Mouse (Mus musculus): ENCODE data around the gene Taar8b. TPM values are rescaled to one million over a fixed set of nuclear protein-coding genes. Genes with fewer than 3 reads are reported as not detected.
A peak's percentile ranks its signal among the peaks of the same experiment; 100 is the strongest.
"Not testable (repeated sequence)": the region's sequence is repeated elsewhere in the genome, so short reads cannot be mapped to it uniquely, and the experiment has no call there.

The Taar8b gene
- polyA plus RNA-seq (2015; fragmentation: Nextera tagmentation; extraction: Ambion mirVana) = not detected in 2 replicates

DNA sequence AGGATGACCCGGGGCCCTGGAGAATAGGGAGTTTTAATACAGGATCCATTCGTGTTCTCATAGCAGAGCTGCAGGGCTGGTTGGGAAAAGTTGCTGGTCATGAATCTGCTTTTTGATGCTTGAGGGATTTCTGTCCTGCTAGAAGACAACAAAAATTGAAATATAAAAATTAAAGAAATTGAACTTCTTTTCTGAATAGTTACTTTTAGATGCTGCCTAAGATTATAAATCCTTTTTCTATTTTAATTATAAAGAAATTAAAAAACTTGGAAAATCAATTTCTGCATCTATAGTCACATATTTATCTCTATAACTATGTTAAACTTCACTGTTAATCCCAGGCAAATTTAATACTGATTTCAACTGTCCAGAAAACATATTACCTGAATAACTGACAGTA is at the start of gene Taar8b:
Gene Taar8b (minus strand): TSS at position 101 of the 400 bp plus-strand sequence.
- no peak within 1 kb of the TSS for H3K9ac ChIP-seq (ENCODE audit: low read length)
- no peak within 1 kb of the TSS for H3K27ac ChIP-seq (ENCODE audit: low read length)
- WGBS = 49% methylated on average over 2 of the region's 2 CpGs
- ATAC-seq (replicated peaks; ENCODE audit: extremely low read depth, insufficient read depth, low FRiP score) = no peak
- no peaks in the 10 kb centered on the region for H3K4me1 ChIP-seq (ENCODE audit: control insufficient read depth, insufficient read depth, low read length)
- H3K27me3 ChIP-seq (ENCODE audit: control insufficient read depth, insufficient read depth, low read length) = no peaks in the 10 kb centered on the region
- H3K4me3 ChIP-seq (ENCODE audit: low read length) = no peak within 1 kb of the TSS
- H3K4me2 ChIP-seq (ENCODE audit: low read depth, low read length) = no peak within 1 kb of the TSS
- no peaks in the 10 kb centered on the region for H3K9me3 ChIP-seq (replicated peaks; ENCODE audit: control insufficient read depth, low read length)
- H3K36me3 ChIP-seq (ENCODE audit: control insufficient read depth, insufficient read depth) = no peaks in the 10 kb centered on the region

DNA sequence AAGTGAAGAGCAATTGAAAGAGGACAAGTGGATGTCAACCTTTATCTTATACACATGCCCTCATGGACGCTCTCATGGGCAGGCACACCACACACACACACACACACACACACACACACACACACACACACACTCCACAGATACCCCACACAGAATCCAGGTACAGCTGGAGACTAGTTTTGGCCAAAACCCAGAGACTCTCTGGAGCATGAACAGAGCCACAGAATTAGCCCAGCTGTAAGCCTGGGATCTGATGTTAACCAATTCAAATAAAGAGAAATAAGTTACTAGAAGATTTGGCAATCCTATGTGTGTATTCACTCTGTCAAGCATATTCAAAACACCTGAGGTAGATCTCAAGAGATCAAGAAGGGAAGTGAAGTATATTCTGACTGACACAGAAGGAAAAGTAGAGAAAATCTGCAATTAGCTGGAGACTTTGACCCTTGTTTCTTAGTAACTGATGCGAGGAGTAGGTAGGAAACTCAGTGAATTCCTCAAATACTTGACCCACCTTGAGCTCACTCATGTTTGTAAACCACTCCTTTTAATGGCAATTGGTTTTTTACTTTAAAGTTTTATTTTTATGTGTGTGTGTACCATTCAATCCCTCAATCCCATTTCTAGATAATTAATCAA is 46.6 kb upstream of the Taar8b start:
- Histone ChIP-seq H3K27ac (ENCODE audit: low read length) (no peak overlapping the region), H3K27me3 (ENCODE audit: control insufficient read depth, insufficient read depth, low read length) (no peaks in the 10 kb centered on the region), H3K4me3 (ENCODE audit: low read length) (no peak overlapping the region), H3K36me3 (ENCODE audit: control insufficient read depth, insufficient read depth) (no peaks in the 10 kb centered on the region), H3K9ac (ENCODE audit: low read length) (no peak overlapping the region), H3K4me1 (ENCODE audit: control insufficient read depth, insufficient read depth, low read length) (no peaks in the 10 kb centered on the region), H3K4me2 (ENCODE audit: low read depth, low read length) (no peak overlapping the region), H3K9me3 (replicated peaks; ENCODE audit: control insufficient read depth, low read length) (no peaks in the 10 kb centered on the region)
- no peak for ATAC-seq (replicated peaks; ENCODE audit: extremely low read depth, insufficient read depth, low FRiP score)
- WGBS = 56% methylated on average over 2 of the region's 2 CpGs

- H3K27me3 ChIP-seq (ENCODE audit: control insufficient read depth, insufficient read depth, low read length) = no peaks in the 10 kb centered on the region
- H3K4me3 ChIP-seq (ENCODE audit: low read length) = no peak overlapping the region
- H3K9ac ChIP-seq (ENCODE audit: low read length) = no peak overlapping the region
- no peak for ATAC-seq (replicated peaks; ENCODE audit: extremely low read depth, insufficient read depth, low FRiP score)
- no peaks in the 10 kb centered on the region for H3K9me3 ChIP-seq (replicated peaks; ENCODE audit: control insufficient read depth, low read length)
- H3K36me3 ChIP-seq (ENCODE audit: control insufficient read depth, insufficient read depth) = no peaks in the 10 kb centered on the region
- no peak overlapping the region for H3K4me2 ChIP-seq (ENCODE audit: low read depth, low read length)
- H3K4me1 ChIP-seq (ENCODE audit: control insufficient read depth, insufficient read depth, low read length) = peaks cover 6% of the 10 kb centered on the region
- 35% methylated on average over 7 of the region's 7 CpGs for WGBS
- no peak overlapping the region for H3K27ac ChIP-seq (ENCODE audit: low read length)
Measured at GRCm38 (mm10) chr10:24134071-24134645, 42.1 kb upstream of the Taar8b start.

DNA sequence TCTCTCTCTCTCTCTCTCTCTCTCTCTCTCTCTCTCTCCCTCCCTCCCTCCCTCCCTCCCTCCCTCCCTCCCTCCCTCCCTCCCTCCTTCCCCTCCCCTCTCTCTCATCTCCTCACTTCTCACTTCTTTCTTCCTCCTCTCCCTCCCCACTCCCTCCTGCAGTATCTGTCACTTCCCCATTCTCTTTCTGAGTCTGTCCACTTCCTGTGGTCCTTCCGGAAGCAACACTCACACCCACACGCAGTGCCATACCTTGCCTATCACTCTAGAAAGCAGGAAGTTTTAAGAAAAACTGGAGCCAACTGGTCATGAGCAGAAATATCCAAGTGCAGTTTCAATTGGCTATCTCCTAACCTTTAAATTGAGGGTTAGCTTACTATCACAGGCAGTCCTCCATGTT is 41.0 kb upstream of the Taar8b start:
- Histone ChIP-seq H3K27ac (ENCODE audit: low read length) (no peak overlapping the region), H3K4me3 (ENCODE audit: low read length) (no peak overlapping the region), H3K27me3 (ENCODE audit: control insufficient read depth, insufficient read depth, low read length) (no peaks in the 10 kb centered on the region), H3K9me3 (replicated peaks; ENCODE audit: control insufficient read depth, low read length) (no peaks in the 10 kb centered on the region), H3K9ac (ENCODE audit: low read length) (no peak overlapping the region), H3K4me1 (ENCODE audit: control insufficient read depth, insufficient read depth, low read length) (peaks cover 6% of the 10 kb centered on the region), H3K4me2 (ENCODE audit: low read depth, low read length) (no peak overlapping the region), H3K36me3 (ENCODE audit: control insufficient read depth, insufficient read depth) (no peaks in the 10 kb centered on the region)
- no peak for ATAC-seq (replicated peaks; ENCODE audit: extremely low read depth, insufficient read depth, low FRiP score)
- 19% methylated on average over 2 of the region's 2 CpGs for WGBS

DNA sequence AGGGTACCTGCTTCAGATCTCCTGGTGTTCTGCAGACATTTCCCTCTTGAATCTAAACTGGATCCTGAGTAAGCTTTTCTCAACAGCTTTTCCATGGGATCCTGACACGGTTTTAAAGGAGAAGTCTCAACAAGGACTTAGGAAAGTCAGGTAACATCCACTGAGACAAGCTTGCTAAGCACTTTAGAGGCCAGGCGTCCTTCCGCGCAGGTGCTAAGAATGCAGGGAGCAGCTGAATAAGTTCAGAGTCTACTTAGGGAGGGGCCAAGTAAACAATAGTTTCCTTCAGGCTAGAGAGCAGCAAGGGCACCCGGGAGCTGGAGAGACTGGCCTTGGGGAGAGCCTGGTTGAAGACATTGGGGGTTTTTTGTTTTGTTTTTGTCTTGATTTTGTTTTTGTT is 40.2 kb upstream of the Taar8b start:
- no peaks in the 10 kb centered on the region for H3K9me3 ChIP-seq (replicated peaks; ENCODE audit: control insufficient read depth, low read length)
- 26% methylated on average over 5 of the region's 5 CpGs for WGBS
- no peak overlapping the region for H3K27ac ChIP-seq (ENCODE audit: low read length)
- no peak for ATAC-seq (replicated peaks; ENCODE audit: extremely low read depth, insufficient read depth, low FRiP score)
- H3K4me2 ChIP-seq (ENCODE audit: low read depth, low read length) = peak overlapping the region; percentile 59
- no peaks in the 10 kb centered on the region for H3K27me3 ChIP-seq (ENCODE audit: control insufficient read depth, insufficient read depth, low read length)
- peaks cover 6% of the 10 kb centered on the region for H3K4me1 ChIP-seq (ENCODE audit: control insufficient read depth, insufficient read depth, low read length)
- H3K9ac ChIP-seq (ENCODE audit: low read length) = no peak overlapping the region
- no peaks in the 10 kb centered on the region for H3K36me3 ChIP-seq (ENCODE audit: control insufficient read depth, insufficient read depth)
- H3K4me3 ChIP-seq (ENCODE audit: low read length) = no peak overlapping the region

GRCm38 (mm10) chr10:24131451-24132262 is 39.6 kb upstream of the Taar8b start:
- WGBS = 22% methylated on average over 9 of the region's 9 CpGs
- ATAC-seq (replicated peaks; ENCODE audit: extremely low read depth, insufficient read depth, low FRiP score) = 0 out of 2 replicates have a peak, but pooled peaks have one; percentile 52
- Histone ChIP-seq H3K9me3 (replicated peaks; ENCODE audit: control insufficient read depth, low read length) (no peaks in the 10 kb centered on the region), H3K4me3 (ENCODE audit: low read length) (peak overlapping the region; percentile 47), H3K4me1 (ENCODE audit: control insufficient read depth, insufficient read depth, low read length) (peaks cover 6% of the 10 kb centered on the region), H3K4me2 (ENCODE audit: low read depth, low read length) (peak overlapping the region; percentile 59), H3K27ac (ENCODE audit: low read length) (no peak overlapping the region), H3K9ac (ENCODE audit: low read length) (peak overlapping the region; percentile 62), H3K36me3 (ENCODE audit: control insufficient read depth, insufficient read depth) (no peaks in the 10 kb centered on the region), H3K27me3 (ENCODE audit: control insufficient read depth, insufficient read depth, low read length) (no peaks in the 10 kb centered on the region)

GRCm38 (mm10) chr10:24111116-24111778 is 19.2 kb upstream of the Taar8b start:
- Histone ChIP-seq H3K27ac (ENCODE audit: low read length) (no peak overlapping the region), H3K4me3 (ENCODE audit: low read length) (no peak overlapping the region), H3K4me2 (ENCODE audit: low read depth, low read length) (no peak overlapping the region), H3K4me1 (ENCODE audit: control insufficient read depth, insufficient read depth, low read length) (no peaks in the 10 kb centered on the region), H3K9ac (ENCODE audit: low read length) (no peak overlapping the region), H3K9me3 (replicated peaks; ENCODE audit: control insufficient read depth, low read length) (0 out of 2 replicates have a peak, but pooled peaks cover 7% of the 10 kb centered on the region), H3K36me3 (ENCODE audit: control insufficient read depth, insufficient read depth) (no peaks in the 10 kb centered on the region), H3K27me3 (ENCODE audit: control insufficient read depth, insufficient read depth, low read length) (no peaks in the 10 kb centered on the region)
- no peak for ATAC-seq (replicated peaks; ENCODE audit: extremely low read depth, insufficient read depth, low FRiP score)
- WGBS = 38% methylated on average over 6 of the region's 6 CpGs

- not testable (repeated sequence) for H3K36me3 ChIP-seq (ENCODE audit: control insufficient read depth, insufficient read depth); H3K4me1 ChIP-seq (ENCODE audit: control insufficient read depth, insufficient read depth, low read length); H3K9ac ChIP-seq (ENCODE audit: low read length); H3K27me3 ChIP-seq (ENCODE audit: control insufficient read depth, insufficient read depth, low read length); H3K9me3 ChIP-seq (replicated peaks; ENCODE audit: control insufficient read depth, low read length); H3K4me3 ChIP-seq (ENCODE audit: low read length); H3K4me2 ChIP-seq (ENCODE audit: low read depth, low read length); H3K27ac ChIP-seq (ENCODE audit: low read length); ATAC-seq (replicated peaks; ENCODE audit: extremely low read depth, insufficient read depth, low FRiP score)
- 79% methylated on average over 8 of the region's 8 CpGs for WGBS
Measured at GRCm38 (mm10) chr10:24109434-24109833, 17.3 kb upstream of the Taar8b start, which contains the start of gene Taar9. Gene Taar9 (minus strand): TSS chr10:24109534.
